Mouse (Mus musculus) liver, embryonic 16.5 days (tissue): ENCODE measurements around the gene Brd3os. TPM values are rescaled to one million over a fixed set of nuclear protein-coding genes. Genes with fewer than 3 reads are reported as not detected.

ENCODE experiments used
- ATAC-seq: fragments of 200-750 bp; cut with Nextera tagmentation; 2 replicates; pipeline ENCODE4 v1.8.0; 2017; ENCODE audit warnings: low read depth, mild to moderate bottlenecking, moderate number of reproducible peaks, moderate library complexity
- H3K27ac ChIP-seq: fragments of 300-500 bp; sonication (generic); 2 replicates; pipeline ENCODE4 v1.5.1; 2014; ENCODE audit warnings: mild to moderate bottlenecking, low read length
- H3K27me3 ChIP-seq: fragments of 300-500 bp; sonication (generic); 2 replicates; pipeline ENCODE4 v1.6.1; 2014; ENCODE audit warnings: low read depth, low read length, mixed read lengths; ENCODE audit not compliant: control insufficient read depth, insufficient read depth
- H3K36me3 ChIP-seq: fragments of 300-500 bp; sonication (generic); 2 replicates; pipeline ENCODE4 v1.6.1; 2014; ENCODE audit warnings: mild to moderate bottlenecking; ENCODE audit not compliant: control insufficient read depth, insufficient read depth
- H3K4me1 ChIP-seq: fragments of 300-500 bp; sonication (generic); 2 replicates; pipeline ENCODE4 v1.6.1; 2014; ENCODE audit warnings: low read depth, low read length, mixed read lengths; ENCODE audit not compliant: control insufficient read depth
- H3K4me2 ChIP-seq: fragments of 300-500 bp; sonication (generic); 2 replicates; pipeline ENCODE4 v1.6.1; 2014; ENCODE audit warnings: low read depth, low read length, mixed read lengths
- H3K4me3 ChIP-seq: fragments of 300-500 bp; sonication (generic); 2 replicates; pipeline ENCODE4 v1.5.1; 2014; ENCODE audit warnings: low read depth, mild to moderate bottlenecking, low read length
- H3K9ac ChIP-seq: fragments of 300-500 bp; sonication (generic); 2 replicates; pipeline ENCODE4 v1.6.1; 2014; ENCODE audit warnings: low read depth, low read length
- H3K9me3 ChIP-seq: fragments of 300-500 bp; sonication (generic); replicated peaks from 2 replicates; pipeline ENCODE4 v1.6.1; 2016; ENCODE audit warnings: low read length; ENCODE audit not compliant: control insufficient read depth
- WGBS: fragments of 180-500 bp; shearing (Covaris S2); extraction: QIAGEN DNeasy Blood & Tissue Kit; methylation state at CpG from one replicate; pipeline ENCODE4 v1.1.7; 2014; ENCODE audit not compliant: insufficient replicate concordance; 5-methylcytosine and 5-hydroxymethylcytosine counted together
- polyA plus RNA-seq: library from polyadenylated mRNA; unstranded; fragments of >200 nt; fragmentation: Nextera tagmentation; extraction: Ambion mirVana; gene quantifications from 2 replicates; pipeline ENCODE4 v1.2.1, GENCODE M21; 2015

The Brd3os gene
- polyA plus RNA-seq, 1 experiment from 2014 or later: 0.67 TPM

GRCm38 (mm10) chr2:27426855-27427457 lies 15.2 kb upstream of the Brd3os start, which contains the start of gene Vav2:
TSS of gene Vav2 (minus strand) at chr2:27427033.
- Histone ChIP-seq H3K27ac (peak within 1 kb of the TSS; percentile 73), H3K4me3 (peak within 1 kb of the TSS; percentile 77), H3K9me3 (no peaks in the 10 kb centered on the region), H3K4me2 (peak within 1 kb of the TSS; percentile 97), H3K36me3 (no peaks in the 10 kb centered on the region), H3K9ac (peak within 1 kb of the TSS; percentile 72), H3K27me3 (peaks cover 28% of the 10 kb centered on the region), H3K4me1 (peaks cover 25% of the 10 kb centered on the region)
- ATAC-seq: peak; percentile 94
- WGBS: under 1% methylated on average over 57 of the region's 58 CpGs

DNA sequence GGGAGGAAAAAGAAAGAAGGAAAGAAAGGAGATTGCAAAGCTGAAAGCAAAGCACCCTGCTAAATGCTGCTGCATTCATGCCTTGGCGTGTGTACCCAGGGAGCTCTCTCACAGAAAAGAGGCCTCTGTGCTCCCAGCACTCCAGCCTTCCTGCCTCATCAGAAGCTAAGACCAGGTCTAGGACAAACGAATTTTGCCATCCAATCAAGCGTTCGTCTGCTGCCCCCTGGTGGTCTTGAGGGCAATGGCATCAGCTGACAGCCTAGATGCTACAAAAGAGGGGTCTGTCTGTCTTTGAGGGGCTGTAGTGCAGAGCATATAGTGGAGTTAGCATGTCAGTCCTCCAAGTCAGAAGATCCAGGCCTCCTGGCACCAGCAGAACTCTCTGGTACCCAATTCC lies 14.1 kb upstream of the Brd3os start:
- H3K36me3 ChIP-seq: no peaks in the 10 kb centered on the region
- 1% methylated on average over 4 of the region's 4 CpGs for WGBS
- peaks cover 28% of the 10 kb centered on the region for H3K27me3 ChIP-seq
- no peaks in the 10 kb centered on the region for H3K9me3 ChIP-seq
- H3K4me2 ChIP-seq: no peak overlapping the region
- peaks cover 25% of the 10 kb centered on the region for H3K4me1 ChIP-seq
- H3K27ac ChIP-seq: no peak overlapping the region
- H3K4me3 ChIP-seq: no peak overlapping the region
- no peak for ATAC-seq
- H3K9ac ChIP-seq: no peak overlapping the region

GRCm38 (mm10) chr2:27430621-27431020 lies 11.5 kb upstream of the Brd3os start:
- Histone ChIP-seq H3K27ac (no peak overlapping the region), H3K4me1 (peaks cover 16% of the 10 kb centered on the region), H3K27me3 (peaks cover 12% of the 10 kb centered on the region), H3K4me3 (no peak overlapping the region), H3K9ac (no peak overlapping the region), H3K4me2 (no peak overlapping the region), H3K9me3 (no peaks in the 10 kb centered on the region), H3K36me3 (no peaks in the 10 kb centered on the region)
- no peak for ATAC-seq
- WGBS: 78% methylated on average over 7 of the region's 7 CpGs

DNA sequence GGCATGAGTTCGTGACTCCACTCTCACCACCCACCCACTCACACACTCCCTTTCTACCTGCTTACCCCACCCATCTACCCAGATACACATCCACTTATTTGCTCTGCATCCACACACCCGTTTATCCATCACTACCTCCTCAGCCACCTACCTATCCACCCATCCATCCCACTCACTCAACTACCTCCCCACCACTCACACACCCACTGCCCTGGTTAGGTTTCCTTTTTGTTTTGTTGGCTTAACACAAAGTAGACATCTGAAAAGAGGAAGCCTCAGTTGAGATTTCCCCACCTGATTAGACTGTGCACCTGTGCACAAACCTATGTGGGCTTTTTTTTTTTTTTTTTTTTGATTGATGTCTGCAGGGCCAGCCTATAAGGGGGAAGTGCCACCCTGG lies 9.5 kb upstream of the Brd3os start:
- no peaks in the 10 kb centered on the region for H3K36me3 ChIP-seq
- no peak for ATAC-seq
- H3K9ac ChIP-seq: no peak overlapping the region
- H3K27ac ChIP-seq: no peak overlapping the region
- peaks cover 5% of the 10 kb centered on the region for H3K4me1 ChIP-seq
- no peaks in the 10 kb centered on the region for H3K9me3 ChIP-seq
- 34% methylated on average over 2 of the region's 2 CpGs for WGBS
- H3K27me3 ChIP-seq: no peaks in the 10 kb centered on the region
- no peak overlapping the region for H3K4me2 ChIP-seq
- H3K4me3 ChIP-seq: no peak overlapping the region

DNA sequence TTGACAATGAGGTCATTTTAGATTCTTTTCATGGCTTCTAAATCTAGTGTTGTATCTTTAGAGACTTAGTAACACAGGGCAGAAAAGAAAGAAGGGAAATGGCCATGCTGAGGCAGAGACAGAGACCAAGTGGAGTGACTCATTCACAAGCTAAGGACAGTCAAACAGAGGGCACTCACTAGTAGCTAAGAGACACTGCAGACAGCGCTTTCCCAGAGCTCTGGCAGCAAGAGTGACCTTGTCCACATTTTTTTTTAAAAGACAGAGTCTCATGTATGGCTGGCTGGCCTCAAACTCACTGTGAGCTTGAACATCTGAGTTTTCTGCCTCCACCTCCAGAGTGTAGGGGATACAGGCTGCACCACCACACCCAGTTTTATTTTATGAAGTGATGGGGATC lies 4.2 kb upstream of the Brd3os start:
- Histone ChIP-seq H3K9ac (no peak overlapping the region), H3K27ac (no peak overlapping the region), H3K4me1 (peaks cover 22% of the 10 kb centered on the region), H3K27me3 (no peaks in the 10 kb centered on the region), H3K4me3 (no peak overlapping the region), H3K9me3 (no peaks in the 10 kb centered on the region), H3K36me3 (no peaks in the 10 kb centered on the region), H3K4me2 (no peak overlapping the region)
- 65% methylated on average over 1 of the region's 1 CpGs for WGBS
- ATAC-seq: no peak

DNA sequence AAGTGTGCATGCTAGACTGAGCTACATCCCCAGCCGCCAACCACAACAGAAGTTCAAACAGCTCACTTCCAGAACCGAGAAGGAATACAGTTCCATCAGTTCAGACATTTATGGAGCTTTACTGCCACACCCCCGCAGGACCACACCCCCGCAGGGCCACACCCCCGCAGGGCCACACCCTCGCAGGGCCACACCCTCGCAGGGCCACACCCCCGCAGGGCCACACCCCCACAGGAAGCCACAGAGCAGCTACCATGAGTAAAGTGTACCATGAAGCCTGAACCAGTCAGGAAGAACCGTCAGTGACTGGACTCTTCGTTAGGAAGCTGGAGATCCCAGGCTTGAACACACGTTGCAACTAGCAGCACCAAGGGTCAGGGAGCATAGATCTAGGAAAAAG lies 3.8 kb upstream of the Brd3os start:
- no peaks in the 10 kb centered on the region for H3K9me3 ChIP-seq
- ATAC-seq: no peak
- no peaks in the 10 kb centered on the region for H3K27me3 ChIP-seq
- no peak overlapping the region for H3K9ac ChIP-seq
- H3K4me3 ChIP-seq: no peak overlapping the region
- no peak overlapping the region for H3K27ac ChIP-seq
- no peak overlapping the region for H3K4me2 ChIP-seq
- WGBS: 3% methylated on average over 11 of the region's 11 CpGs
- H3K36me3 ChIP-seq: no peaks in the 10 kb centered on the region
- peaks cover 24% of the 10 kb centered on the region for H3K4me1 ChIP-seq

DNA sequence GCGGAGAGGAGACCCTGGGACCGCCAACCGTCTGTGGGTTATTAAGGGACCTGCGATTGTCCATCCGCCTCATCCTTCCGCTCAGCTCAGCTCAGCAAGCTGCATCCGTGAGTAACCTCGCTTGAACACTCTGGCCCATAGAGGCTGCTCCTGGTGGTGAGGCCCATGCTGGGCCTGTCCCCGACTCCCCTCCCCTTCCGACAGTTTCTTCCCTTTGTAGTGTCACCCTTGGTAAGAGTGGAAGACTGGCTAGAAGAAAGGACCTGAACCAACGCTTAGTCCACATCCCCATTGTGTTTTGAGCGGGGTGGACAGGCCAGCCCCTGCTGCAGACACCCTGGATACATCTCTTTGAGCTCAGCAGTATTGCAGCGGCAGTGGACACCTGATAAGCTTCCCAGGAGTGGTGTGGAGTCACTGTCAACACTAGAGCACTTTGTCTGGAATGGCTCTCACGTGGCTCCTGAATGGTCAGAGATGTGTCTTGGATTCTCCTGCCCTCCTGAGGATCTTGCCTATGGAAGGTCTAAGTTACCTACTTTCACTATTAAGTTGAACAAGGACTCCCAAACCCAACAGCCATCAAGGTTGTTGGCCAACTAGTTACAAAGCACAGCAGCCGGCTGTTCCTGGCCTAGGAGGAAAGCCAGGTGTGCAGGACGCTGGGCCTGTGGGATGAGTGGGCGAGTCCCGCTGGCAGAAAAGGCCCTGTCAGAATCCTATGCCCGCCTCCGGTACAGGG lies 755 bp downstream of the Brd3os start:
- peak; percentile 17; the same call in 1 of the 2 replicates for ATAC-seq
- H3K4me1 ChIP-seq: peaks cover 21% of the 10 kb centered on the region
- H3K27me3 ChIP-seq: no peaks in the 10 kb centered on the region
- peak overlapping the region; percentile 61 for H3K4me2 ChIP-seq
- H3K9me3 ChIP-seq: no peaks in the 10 kb centered on the region
- no peak overlapping the region for H3K27ac ChIP-seq
- peaks cover 7% of the 10 kb centered on the region for H3K36me3 ChIP-seq
- WGBS: 33% methylated on average over 20 of the region's 20 CpGs
- peak overlapping the region; percentile 54 for H3K4me3 ChIP-seq
- peak overlapping the region; percentile 23 for H3K9ac ChIP-seq

GRCm38 (mm10) chr2:27443450-27443708 lies 1.3 kb downstream of the Brd3os start:
- Histone ChIP-seq H3K9ac (no peak overlapping the region), H3K4me3 (no peak overlapping the region), H3K27ac (no peak overlapping the region), H3K9me3 (no peaks in the 10 kb centered on the region), H3K36me3 (peaks cover 12% of the 10 kb centered on the region), H3K4me1 (peaks cover 16% of the 10 kb centered on the region), H3K27me3 (no peaks in the 10 kb centered on the region), H3K4me2 (no peak overlapping the region)
- ATAC-seq: no peak
- 70% methylated on average over 5 of the region's 5 CpGs for WGBS

- Histone ChIP-seq H3K9me3 (no peaks in the 10 kb centered on the region), H3K27me3 (no peaks in the 10 kb centered on the region), H3K9ac (no peak overlapping the region), H3K27ac (no peak overlapping the region), H3K4me1 (peaks cover 12% of the 10 kb centered on the region), H3K4me2 (no peak overlapping the region), H3K36me3 (peaks cover 34% of the 10 kb centered on the region), H3K4me3 (no peak overlapping the region)
- whole genome bisulfite sequencing: 87% methylated on average over 3 of the region's 3 CpGs
- ATAC-seq: no peak
Observed at GRCm38 (mm10) chr2:27445910-27446309, 3.8 kb downstream of the Brd3os start.
